Mouse (Mus musculus) olfactory bulb, adult 2 months (tissue): ENCODE measurements around the gene Xkr7.

Source experiments
- CTCF ChIP-seq: fragments of 200-500 bp; IDR thresholded peaks from 2 replicates; pipeline ENCODE4 v1.5.1; 2012; ENCODE audit warnings: low read depth, mild to moderate bottlenecking, low read length, moderate library complexity; ENCODE audit not compliant: insufficient read depth
- POLR2A ChIP-seq: fragments of 200-500 bp; IDR thresholded peaks from 2 replicates; pipeline ENCODE4 v1.6.1; 2012; ENCODE audit warnings: mild to moderate bottlenecking, low read depth, low read length, moderate library complexity; ENCODE audit not compliant: insufficient read depth

- TF ChIP-seq POLR2A = no peak
- TF ChIP-seq CTCF = no peak
Observed at GRCm38 (mm10) chr2:153016786-153017185, 14.9 kb upstream of the Xkr7 start.
